Mouse (Mus musculus) lung, postnatal 0 days (tissue): ENCODE results near the gene Kit. TPM values are rescaled to one million over a fixed set of nuclear protein-coding genes. Genes with fewer than 3 reads are reported as not detected.

Source experiments
- ATAC-seq: fragments of 200-750 bp; cut with Nextera tagmentation; 2 replicates; pipeline ENCODE4 v1.8.0; 2017; ENCODE audit warnings: moderate library complexity
- DNase-seq: peaks from one replicate; pipeline ENCODE4 v3.0.0-alpha.2; 2016; ENCODE audit warnings: low spot score
- H3K27ac ChIP-seq: fragments of 300-500 bp; sonication (generic); 2 replicates; pipeline ENCODE4 v1.5.1; 2014; ENCODE audit warnings: antibody characterized with exemption, mild to moderate bottlenecking, low read length, mixed read lengths
- H3K27me3 ChIP-seq: fragments of 300-500 bp; sonication (generic); replicated peaks from 2 replicates; pipeline ENCODE4 v1.6.1; 2014; ENCODE audit warnings: low read length, mixed read lengths; ENCODE audit not compliant: insufficient read depth
- H3K36me3 ChIP-seq: fragments of 300-500 bp; sonication (generic); 2 replicates; pipeline ENCODE4 v1.6.1; 2014; ENCODE audit warnings: low read length, mixed read lengths; ENCODE audit not compliant: insufficient read depth
- H3K4me1 ChIP-seq: fragments of 300-500 bp; sonication (generic); 2 replicates; pipeline ENCODE4 v1.6.1; 2014; ENCODE audit warnings: antibody characterized with exemption, low read depth, low read length, mixed read lengths; ENCODE audit not compliant: insufficient read depth
- H3K4me2 ChIP-seq: fragments of 300-500 bp; sonication (generic); replicated peaks from 2 replicates; pipeline ENCODE4 v1.6.1; 2014; ENCODE audit warnings: low read depth, mild to moderate bottlenecking, low read length, moderate library complexity, mixed read lengths
- H3K4me3 ChIP-seq: fragments of 300-500 bp; sonication (generic); 2 replicates; pipeline ENCODE4 v1.5.1; 2014; ENCODE audit warnings: low read depth, low read length
- H3K9ac ChIP-seq: fragments of 300-500 bp; sonication (generic); replicated peaks from 2 replicates; pipeline ENCODE4 v1.6.1; 2014; ENCODE audit warnings: low read depth, mild to moderate bottlenecking
- H3K9me3 ChIP-seq: fragments of 300-500 bp; sonication (generic); 2 replicates; pipeline ENCODE4 v1.6.1; 2016; ENCODE audit warnings: low read length, mixed read lengths
- CTCF ChIP-seq: IDR thresholded peaks from 2 replicates; pipeline ENCODE4 v1.5.1; 2016; ENCODE audit warnings: antibody characterized with exemption, mild to moderate bottlenecking
- EP300 ChIP-seq: IDR thresholded peaks from 2 replicates; pipeline ENCODE4 v1.6.1; 2016; ENCODE audit warnings: antibody characterized with exemption, mild to moderate bottlenecking, control low read depth
- WGBS: fragments of 180-500 bp; shearing (Covaris S2); extraction: QIAGEN DNeasy Blood & Tissue Kit; methylation state at CpG from one replicate; pipeline ENCODE4 v1.1.7; 2014; 5-methylcytosine and 5-hydroxymethylcytosine counted together
- polyA plus RNA-seq: library from polyadenylated mRNA; unstranded; fragments of >200 nt; fragmentation: Nextera tagmentation; extraction: Ambion mirVana; gene quantifications from 2 replicates; pipeline ENCODE4 v1.2.1, GENCODE M21; 2015

Kit gene
- polyA plus RNA-seq, 1 experiment from 2014 or later, result 30.0 TPM

DNA sequence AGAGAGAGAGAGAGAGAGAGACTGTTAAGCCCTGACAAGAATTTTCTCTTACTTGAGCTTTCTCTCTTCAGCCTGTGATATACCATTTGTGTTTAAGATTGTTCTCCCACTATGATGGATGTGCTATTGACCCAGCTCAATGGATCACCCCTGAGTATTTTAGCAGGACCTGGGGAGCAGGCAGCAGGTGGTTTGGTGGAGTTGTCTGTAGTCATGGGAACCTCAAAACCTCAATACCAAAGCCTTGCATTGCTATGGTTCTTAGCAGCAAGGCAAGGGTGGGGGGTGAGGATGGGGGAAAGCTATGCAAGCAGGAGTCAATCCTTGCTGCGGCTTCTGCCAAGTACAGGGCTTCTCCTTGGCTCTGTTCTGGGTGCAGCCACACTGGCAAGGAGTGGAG is 48.8 kb downstream of the Kit start:
- no peaks in the 10 kb centered on the region for H3K27me3 ChIP-seq
- TF ChIP-seq EP300 (no peak), CTCF (no peak)
- DNase-seq (no peak), ATAC-seq (no peak)
- no peaks in the 10 kb centered on the region for H3K4me1 ChIP-seq
- H3K9ac ChIP-seq, result no peak overlapping the region
- H3K36me3 ChIP-seq, result no peaks in the 10 kb centered on the region
- no peaks in the 10 kb centered on the region for H3K9me3 ChIP-seq
- WGBS, result 82% methylated on average over 1 of the region's 1 CpGs
- H3K4me3 ChIP-seq, result no peak overlapping the region
- H3K4me2 ChIP-seq, result no peak overlapping the region
- no peak overlapping the region for H3K27ac ChIP-seq

DNA sequence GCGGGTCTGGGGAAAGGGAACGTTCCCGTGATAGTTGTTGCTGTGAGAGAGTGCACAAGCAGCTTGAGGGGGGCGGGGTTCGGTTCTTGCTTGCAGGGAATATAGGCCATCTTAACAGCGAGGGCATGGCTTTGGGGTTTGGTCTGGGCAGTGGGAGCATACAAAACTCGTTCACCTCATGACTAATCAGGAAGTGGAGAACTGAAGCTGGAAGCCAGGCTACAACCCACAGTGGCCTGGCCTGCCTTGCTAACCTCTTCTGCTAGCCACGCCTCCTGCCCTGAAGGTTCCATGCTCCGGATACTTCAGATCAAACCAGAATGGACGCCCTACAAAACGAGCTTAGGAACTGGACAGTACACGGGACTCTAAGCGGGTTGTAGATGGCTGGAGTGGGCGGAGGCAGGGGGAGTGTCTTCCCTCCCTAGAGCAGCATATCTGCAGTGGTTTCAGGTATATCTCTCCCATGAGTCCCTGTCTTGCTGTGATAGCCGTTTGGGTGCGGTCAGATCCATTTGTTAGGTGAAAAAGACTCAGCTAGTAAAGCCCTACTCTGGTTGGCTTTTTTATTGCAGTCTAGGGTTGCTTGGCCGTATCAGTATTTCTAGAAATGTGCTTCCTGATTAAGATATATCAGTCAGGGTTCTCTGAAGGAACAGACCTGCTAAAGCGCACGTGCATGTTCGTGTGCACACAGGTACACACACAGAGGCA is 49.4 kb downstream of the Kit start:
- no peaks in the 10 kb centered on the region for H3K27me3 ChIP-seq
- H3K36me3 ChIP-seq, result no peaks in the 10 kb centered on the region
- H3K9ac ChIP-seq, result no peak overlapping the region
- H3K4me3 ChIP-seq, result no peak overlapping the region
- no peak for TF ChIP-seq EP300
- TF ChIP-seq CTCF, result no peak
- no peaks in the 10 kb centered on the region for H3K9me3 ChIP-seq
- H3K27ac ChIP-seq, result no peak overlapping the region
- ATAC-seq, result no peak
- H3K4me1 ChIP-seq, result no peaks in the 10 kb centered on the region
- H3K4me2 ChIP-seq, result no peak overlapping the region
- WGBS, result 82% methylated on average over 20 of the region's 20 CpGs
- DNase-seq, result no peak

DNA sequence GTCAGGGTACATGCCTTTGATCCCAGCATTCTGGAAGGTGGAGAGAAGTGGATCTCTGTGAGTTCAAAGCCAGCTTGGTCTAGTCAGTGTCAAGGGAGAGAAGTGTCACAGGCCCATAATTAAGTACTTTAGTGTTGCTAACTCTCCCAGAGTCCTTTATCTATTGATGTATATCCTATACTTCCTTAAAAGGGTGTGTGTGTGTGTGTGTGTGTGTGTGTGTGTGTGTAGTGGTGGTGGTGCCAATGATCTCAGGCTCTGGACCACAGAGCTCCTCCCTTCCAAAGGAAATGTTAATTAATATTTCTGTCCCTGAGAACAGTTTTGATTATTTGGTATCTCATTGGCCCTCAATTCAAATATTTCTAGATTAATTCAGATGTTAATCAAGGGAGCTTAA is 50.3 kb downstream of the Kit start:
- no peak for ATAC-seq
- H3K4me2 ChIP-seq, result no peak overlapping the region
- H3K9me3 ChIP-seq, result no peaks in the 10 kb centered on the region
- no peaks in the 10 kb centered on the region for H3K27me3 ChIP-seq
- no peaks in the 10 kb centered on the region for H3K36me3 ChIP-seq
- H3K4me3 ChIP-seq, result no peak overlapping the region
- H3K4me1 ChIP-seq, result no peaks in the 10 kb centered on the region
- no peak for TF ChIP-seq EP300
- TF ChIP-seq CTCF, result no peak
- DNase-seq, result no peak
- H3K9ac ChIP-seq, result no peak overlapping the region
- no peak overlapping the region for H3K27ac ChIP-seq

DNA sequence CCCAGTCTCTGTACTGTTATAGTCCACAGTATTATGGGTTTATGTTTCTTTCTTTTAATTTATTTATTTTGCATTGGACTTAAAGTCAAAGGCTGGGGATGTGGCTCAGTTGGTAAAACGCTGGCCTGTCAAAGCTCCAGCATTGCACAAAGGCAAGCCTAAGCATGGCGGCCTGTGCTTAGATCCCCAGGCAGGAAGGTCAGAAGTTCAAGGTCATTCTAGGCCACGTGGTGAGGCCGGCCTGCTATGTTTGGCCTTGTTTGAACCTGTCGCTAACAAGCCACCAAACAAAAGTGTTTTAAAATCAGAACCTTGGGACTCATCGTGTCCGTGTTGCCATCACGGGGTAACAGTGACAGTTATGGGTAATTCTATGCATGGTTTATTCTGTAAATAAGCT is 51.6 kb downstream of the Kit start:
- Histone ChIP-seq H3K27ac (no peak overlapping the region), H3K4me3 (no peak overlapping the region), H3K4me2 (no peak overlapping the region), H3K36me3 (no peaks in the 10 kb centered on the region), H3K9ac (no peak overlapping the region), H3K9me3 (no peaks in the 10 kb centered on the region), H3K4me1 (no peaks in the 10 kb centered on the region), H3K27me3 (no peaks in the 10 kb centered on the region)
- ATAC-seq (no peak), DNase-seq (no peak)
- 65% methylated on average over 8 of the region's 8 CpGs for WGBS
- TF ChIP-seq CTCF (no peak), EP300 (no peak)

DNA sequence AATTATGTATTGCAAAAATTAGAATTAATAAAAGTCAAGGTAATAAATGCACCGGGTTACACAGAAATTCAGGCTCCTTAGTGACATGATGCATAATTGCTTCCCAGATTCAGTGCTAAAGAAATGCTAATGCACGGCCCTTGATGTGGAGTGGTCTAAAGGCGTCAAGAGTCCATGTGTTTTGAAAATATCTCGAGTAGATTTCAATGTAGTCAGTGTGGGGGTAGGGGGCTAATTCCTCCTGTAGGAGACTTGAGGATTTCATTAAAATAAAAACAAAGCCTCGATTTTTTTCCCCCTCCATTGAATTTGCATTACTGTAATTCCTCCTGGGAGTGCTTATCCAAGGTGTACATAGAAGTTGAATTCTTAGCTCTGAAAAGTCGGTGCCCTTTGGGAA is 52.0 kb downstream of the Kit start:
- ATAC-seq, result no peak
- 72% methylated on average over 6 of the region's 6 CpGs for WGBS
- no peak overlapping the region for H3K4me2 ChIP-seq
- no peak overlapping the region for H3K27ac ChIP-seq
- H3K4me1 ChIP-seq, result no peaks in the 10 kb centered on the region
- no peaks in the 10 kb centered on the region for H3K27me3 ChIP-seq
- H3K9me3 ChIP-seq, result no peaks in the 10 kb centered on the region
- TF ChIP-seq EP300 (no peak), CTCF (no peak)
- no peak overlapping the region for H3K9ac ChIP-seq
- H3K4me3 ChIP-seq, result no peak overlapping the region
- no peak for DNase-seq
- H3K36me3 ChIP-seq, result no peaks in the 10 kb centered on the region

DNA sequence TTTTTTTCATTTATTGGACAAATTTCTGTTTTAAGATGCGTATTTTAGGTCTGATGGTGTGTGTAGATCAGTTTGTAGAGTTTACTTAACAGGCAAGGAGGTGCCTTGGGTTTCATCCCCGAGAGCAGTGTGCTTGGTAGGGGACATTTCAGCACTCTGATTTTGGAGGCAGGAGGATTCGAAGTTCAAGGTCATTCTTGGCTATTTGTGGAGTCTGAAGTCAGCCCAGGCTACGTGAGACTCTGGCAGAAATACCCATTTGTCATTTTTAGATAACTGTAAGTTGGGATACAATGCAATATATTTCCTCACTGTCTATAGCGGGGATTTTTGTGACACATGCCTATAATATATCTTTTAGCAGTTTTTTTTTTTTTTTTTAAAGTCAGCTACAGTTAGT is 57.5 kb downstream of the Kit start:
- ATAC-seq (no peak), DNase-seq (no peak)
- no peaks in the 10 kb centered on the region for H3K4me1 ChIP-seq
- H3K9me3 ChIP-seq, result no peaks in the 10 kb centered on the region
- no peak overlapping the region for H3K4me3 ChIP-seq
- H3K27me3 ChIP-seq, result no peaks in the 10 kb centered on the region
- no peak overlapping the region for H3K9ac ChIP-seq
- TF ChIP-seq CTCF (no peak), EP300 (no peak)
- no peak overlapping the region for H3K4me2 ChIP-seq
- H3K27ac ChIP-seq, result no peak overlapping the region
- 67% methylated on average over 5 of the region's 5 CpGs for WGBS
- H3K36me3 ChIP-seq, result no peaks in the 10 kb centered on the region
